Mouse (Mus musculus) G1E (cell line): ENCODE measurements around the gene Nsd1. TPM values are rescaled to one million over a fixed set of nuclear protein-coding genes. Genes with fewer than 3 reads are reported as not detected.
"Not testable (repeated sequence)": the region's sequence is repeated elsewhere in the genome, so short reads cannot be mapped to it uniquely, and the experiment has no call there.

Source experiments
- ATAC-seq: 2 replicates; pipeline ENCODE4 v1.8.0; 2016; ENCODE audit warnings: mild to moderate bottlenecking; ENCODE audit not compliant: insufficient number of reproducible peaks, poor library complexity, low FRiP score, severe bottlenecking; ENCODE audit errors: extremely low read depth
- DNase-seq: peaks from one replicate; pipeline ENCODE4 v3.0.0; 2012; ENCODE audit warnings: low spot score
- H3K27me3 ChIP-seq: 2 replicates; pipeline ENCODE4 v1.6.1; 2012; ENCODE audit warnings: mild to moderate bottlenecking, low read length, inconsistent platforms; ENCODE audit not compliant: insufficient read depth
- H3K36me3 ChIP-seq: replicated peaks from 2 replicates; pipeline ENCODE3; 2012; ENCODE audit warnings: mild to moderate bottlenecking, inconsistent platforms
- H3K4me1 ChIP-seq: 2 replicates; pipeline ENCODE4 v1.6.1; 2012; ENCODE audit warnings: low read depth, low read length, inconsistent platforms, mixed read lengths; ENCODE audit not compliant: insufficient read depth
- H3K4me3 ChIP-seq: 2 replicates; pipeline ENCODE4 v1.5.1; 2012; ENCODE audit warnings: low read depth, mild to moderate bottlenecking, inconsistent platforms, low read length, moderate library complexity, mixed read lengths
- H3K9me3 ChIP-seq: replicated peaks from 2 replicates; pipeline ENCODE4 v1.6.1; 2012; ENCODE audit warnings: inconsistent platforms
- CTCF ChIP-seq: IDR thresholded peaks from 2 replicates; pipeline ENCODE4 v1.5.1; 2012; ENCODE audit warnings: low read depth, low read length, inconsistent platforms, mixed read lengths
- GATA1 ChIP-seq: IDR thresholded peaks from 2 replicates; pipeline ENCODE4 v1.6.1; 2012; ENCODE audit warnings: borderline replicate concordance, low read length, inconsistent platforms, mixed read lengths
- GATA2 ChIP-seq: IDR thresholded peaks from 2 replicates; pipeline ENCODE4 v1.6.1; 2012; ENCODE audit warnings: low read depth, low read length, inconsistent platforms, borderline replicate concordance
- POLR2AphosphoS5 ChIP-seq: IDR thresholded peaks from 2 replicates; pipeline ENCODE4 v1.6.1; 2012; ENCODE audit warnings: low read depth, low read length, inconsistent platforms; ENCODE audit not compliant: insufficient replicate concordance
- TAL1 ChIP-seq: conservative IDR thresholded peaks from 2 replicates; pipeline ENCODE4 v1.6.1; 2012; ENCODE audit warnings: low read depth, low read length, inconsistent platforms, mixed read lengths
- polyA plus RNA-seq: library from polyadenylated mRNA; stranded (reverse); fragments of >175 nt; gene quantifications from 2 replicates; pipeline ENCODE4 v1.2.3, GENCODE M21; 2012
- total RNA-seq, 2 experiments: library from RNA; stranded (forward) in 1 of 2; stranded (reverse) in 1 of 2; fragments of 200-1000 nt in 1 of 2; fragments of >200 nt in 1 of 2; fragmentation: Nextera tagmentation in 1 of 2; gene quantifications; 2 replicates each; pipeline ENCODE4 v1.2.3; 2014 to 2017

Gene Nsd1
- total and polyA plus RNA-seq, 3 experiments = 14.8 to 99.3 (median 64.1) TPM

DNA sequence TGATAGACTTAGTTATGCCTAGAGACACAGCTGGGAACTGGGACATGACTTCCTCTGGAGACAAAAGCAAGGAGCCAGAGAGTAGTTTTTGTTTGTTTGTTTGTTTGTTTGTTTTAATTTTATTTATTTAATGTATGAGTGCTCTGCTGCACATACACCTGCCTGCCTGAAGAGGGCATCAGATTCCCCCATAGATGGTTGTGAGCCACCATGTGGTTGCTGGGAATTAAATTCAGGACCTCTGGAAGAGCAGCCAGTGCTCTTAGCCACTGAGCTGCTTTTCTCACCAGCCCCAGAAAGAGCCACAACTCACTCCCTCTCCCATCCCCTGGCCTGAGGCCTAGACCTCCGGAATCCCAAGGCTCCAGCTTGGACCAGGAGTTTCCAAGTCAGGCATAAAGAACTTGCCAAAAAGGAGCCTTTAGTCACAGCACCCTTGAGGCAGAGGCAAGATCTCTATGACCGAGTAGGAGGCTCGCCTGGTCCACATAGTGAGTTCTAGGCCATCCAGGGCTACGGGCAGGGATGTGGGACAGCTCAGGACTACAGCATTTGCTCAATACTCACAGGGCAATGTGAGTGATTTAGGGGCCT, 31.6 kb upstream of the Nsd1 start:
- Histone ChIP-seq H3K36me3 (peaks cover 9% of the 10 kb centered on the region), H3K27me3 (peaks cover 10% of the 10 kb centered on the region), H3K9me3 (no peaks in the 10 kb centered on the region), H3K4me1 (peaks cover 16% of the 10 kb centered on the region), H3K4me3 (no peak overlapping the region)
- TF ChIP-seq CTCF (no peak), TAL1 (no peak), POLR2AphosphoS5 (no peak), GATA2 (no peak), GATA1 (no peak)
- DNase-seq (no peak), ATAC-seq (no peak)

DNA sequence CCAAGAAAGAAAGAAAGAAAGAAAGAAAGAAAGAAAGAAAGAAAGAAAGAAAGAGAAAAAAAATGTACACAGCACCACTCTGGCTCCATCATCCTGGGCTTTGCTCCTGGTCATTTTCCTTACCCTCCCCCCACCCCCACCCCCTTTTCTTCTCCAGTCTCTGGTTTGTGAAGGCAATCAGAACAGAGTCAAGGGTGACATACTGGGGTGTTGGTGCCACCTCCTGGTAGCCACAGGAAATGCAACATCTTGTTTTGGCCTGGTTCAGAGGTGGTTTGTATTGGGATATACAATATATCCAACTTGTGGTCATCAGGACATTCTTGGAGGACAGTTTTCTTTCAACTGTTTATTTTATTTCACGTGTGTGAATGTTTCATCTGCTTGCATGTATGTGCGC, 31.0 kb upstream of the Nsd1 start:
- no peak for ATAC-seq
- DNase-seq = peak; percentile 43
- peak; percentile 81 for TF ChIP-seq CTCF
- no peak for TF ChIP-seq GATA1

DNA sequence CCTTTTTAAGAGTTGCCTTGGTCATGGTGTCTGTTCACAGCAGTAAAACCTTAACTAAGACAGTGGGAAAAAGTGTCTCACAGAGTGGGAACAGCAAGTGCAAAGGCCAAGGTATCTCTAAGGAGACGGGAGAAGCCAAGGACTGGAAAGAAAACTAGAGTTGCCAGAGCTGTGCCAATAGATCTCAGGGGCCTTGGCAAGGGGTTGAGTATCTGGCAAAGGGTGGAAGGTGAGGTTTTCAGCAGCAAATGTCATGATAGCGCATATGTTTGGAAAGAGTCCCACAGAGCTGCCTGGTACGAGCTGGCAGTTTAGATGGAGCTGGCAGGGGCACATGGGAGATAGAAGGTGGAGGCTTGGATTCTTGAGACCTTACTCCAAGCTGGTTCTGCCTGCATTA, 30.0 kb upstream of the Nsd1 start:
- TF ChIP-seq GATA1 (no peak), CTCF (no peak), POLR2AphosphoS5 (no peak), TAL1 (no peak), GATA2 (no peak)
- no peak for DNase-seq
- Histone ChIP-seq H3K4me3 (no peak overlapping the region), H3K4me1 (peaks cover 20% of the 10 kb centered on the region), H3K9me3 (no peaks in the 10 kb centered on the region), H3K36me3 (peaks cover 12% of the 10 kb centered on the region), H3K27me3 (peaks cover 2% of the 10 kb centered on the region)
- ATAC-seq = no peak

More for the DNA sequence above, 31.0 kb upstream of the Nsd1 start:
- peaks cover 10% of the 10 kb centered on the region for H3K27me3 ChIP-seq
- peaks cover 19% of the 10 kb centered on the region for H3K4me1 ChIP-seq
- no peak overlapping the region for H3K4me3 ChIP-seq
- H3K9me3 ChIP-seq = no peaks in the 10 kb centered on the region
- H3K36me3 ChIP-seq = peaks cover 12% of the 10 kb centered on the region

DNA sequence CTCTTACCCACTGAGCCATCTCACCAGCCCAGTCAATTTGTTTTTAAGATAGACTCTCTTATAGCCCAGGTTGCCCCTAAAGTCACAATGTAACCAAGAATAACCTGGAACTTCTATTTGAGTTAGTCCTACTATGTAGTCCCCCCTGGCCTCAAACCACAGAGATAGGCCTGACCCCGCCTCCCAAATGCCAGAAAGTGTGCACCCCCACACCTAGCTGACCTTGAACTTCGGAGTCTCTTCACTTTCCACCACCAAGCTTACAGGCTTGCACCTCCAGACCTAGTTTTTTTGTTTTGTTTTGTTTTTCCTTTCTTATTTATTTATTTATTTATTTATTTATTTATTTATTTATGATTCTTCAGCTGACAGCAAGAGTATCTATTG, 27.8 kb upstream of the Nsd1 start:
- no peak for TF ChIP-seq GATA1
- TF ChIP-seq POLR2AphosphoS5 = no peak
- no peak for TF ChIP-seq TAL1
- TF ChIP-seq CTCF = no peak
- TF ChIP-seq GATA2 = no peak
- Histone ChIP-seq H3K9me3 (no peaks in the 10 kb centered on the region), H3K4me3 (no peak overlapping the region), H3K36me3 (peaks cover 12% of the 10 kb centered on the region), H3K4me1 (peaks cover 20% of the 10 kb centered on the region), H3K27me3 (no peaks in the 10 kb centered on the region)
- DNase-seq (no peak), ATAC-seq (no peak)

DNA sequence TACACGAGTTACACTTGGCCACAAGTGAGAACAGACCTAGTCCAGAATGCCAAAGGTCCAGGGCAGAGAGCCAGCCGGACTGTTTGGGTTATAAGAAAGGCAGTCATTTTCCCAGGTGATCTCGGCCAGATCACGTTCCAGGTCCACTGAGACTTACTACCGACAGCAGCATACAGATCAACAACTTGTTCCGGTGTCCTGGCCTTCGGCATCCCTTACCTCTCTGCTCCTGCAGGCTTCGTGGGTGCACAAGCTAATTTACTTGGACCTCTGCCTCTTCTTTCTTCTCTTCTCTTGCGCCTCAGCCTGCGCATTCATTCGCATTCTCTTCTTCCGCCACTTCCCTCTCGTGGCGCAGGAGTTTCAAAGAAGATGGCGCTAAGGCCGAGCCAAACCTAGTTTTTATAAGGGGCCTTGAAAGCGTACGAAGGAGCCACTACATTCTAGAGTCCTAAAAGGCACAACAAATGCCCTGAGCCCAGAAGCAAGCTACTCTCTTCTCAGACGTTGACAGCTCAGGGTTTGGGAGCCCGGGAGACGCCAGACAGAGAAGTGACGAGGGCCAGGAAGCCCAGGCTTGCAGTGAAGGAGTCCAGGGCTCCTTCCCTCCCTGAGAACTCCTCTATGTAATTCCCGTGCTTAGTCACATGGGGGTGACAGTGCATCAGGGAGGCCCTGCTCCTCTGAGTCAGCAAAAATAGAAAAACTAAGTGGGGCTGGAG, 27.2 kb upstream of the Nsd1 start:
- no peaks in the 10 kb centered on the region for H3K9me3 ChIP-seq
- peak; percentile 78 for ATAC-seq
- no peaks in the 10 kb centered on the region for H3K27me3 ChIP-seq
- DNase-seq = peak; percentile 47
- peaks cover 20% of the 10 kb centered on the region for H3K4me1 ChIP-seq
- peaks cover 12% of the 10 kb centered on the region for H3K36me3 ChIP-seq
- peak overlapping the region; percentile 36; the same call in 1 of the 2 replicates for H3K4me3 ChIP-seq
- TF ChIP-seq CTCF (no peak), GATA1 (no peak), GATA2 (no peak), TAL1 (no peak), POLR2AphosphoS5 (no peak)

DNA sequence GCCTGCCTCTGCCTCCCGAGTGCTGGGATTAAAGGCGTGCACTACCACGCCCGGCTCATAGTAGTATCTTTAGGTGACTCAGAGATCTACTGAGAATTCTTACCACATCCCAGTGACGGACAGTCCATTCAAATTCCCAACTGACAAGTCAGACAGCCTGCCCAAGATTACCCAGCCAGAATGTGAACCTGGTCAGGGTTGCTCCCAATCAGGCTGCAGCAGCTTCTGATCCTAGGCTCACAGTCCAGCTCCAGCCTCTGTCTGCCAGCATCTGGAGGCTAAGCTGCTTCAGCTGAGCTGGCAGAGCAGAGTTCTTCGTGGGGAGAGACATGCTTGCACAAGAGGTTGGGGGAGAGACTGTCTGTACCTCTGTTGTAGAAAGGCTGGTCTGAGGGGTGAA, 26.2 kb upstream of the Nsd1 start:
- Histone ChIP-seq H3K36me3 (peaks cover 12% of the 10 kb centered on the region), H3K27me3 (no peaks in the 10 kb centered on the region), H3K4me3 (no peak overlapping the region), H3K4me1 (peaks cover 20% of the 10 kb centered on the region), H3K9me3 (no peaks in the 10 kb centered on the region)
- no peak for DNase-seq
- ATAC-seq = no peak
- TF ChIP-seq TAL1 (no peak), GATA1 (no peak), POLR2AphosphoS5 (no peak), CTCF (no peak), GATA2 (no peak)

DNA sequence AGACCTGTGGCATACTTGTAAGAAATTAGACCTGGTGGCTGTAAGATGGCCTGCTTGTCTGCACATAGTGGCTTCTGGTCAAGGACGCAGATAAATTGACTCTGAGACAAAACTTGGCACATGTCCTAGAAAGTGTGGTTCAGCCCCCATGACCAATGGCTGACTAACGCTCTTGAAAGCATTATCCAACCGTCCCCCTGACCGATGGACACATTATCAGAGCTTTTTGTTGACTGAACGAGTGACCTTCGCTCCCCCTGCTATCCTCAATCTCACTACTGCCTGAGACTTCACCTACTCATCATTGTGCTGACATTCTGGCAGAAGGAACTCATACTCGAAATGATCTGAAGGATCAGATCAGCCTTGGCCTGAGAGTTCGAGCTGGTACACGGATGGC, 22.5 kb upstream of the Nsd1 start:
- H3K4me1 ChIP-seq = peaks cover 36% of the 10 kb centered on the region
- ATAC-seq, DNase-seq, H3K36me3 ChIP-seq, H3K9me3 ChIP-seq, H3K4me3 ChIP-seq, H3K27me3 ChIP-seq: not testable (repeated sequence)
